Mouse (Mus musculus) left cerebral cortex, postnatal 10 days (tissue): ENCODE measurements at regions not wholly inside any gene's neighbourhood (a gene's known extent, or its start where the extent isn't known, plus 50 kb on each side); places are given as distances from the start of the nearest gene placed in this dataset.

Experiments used
- DNase-seq, 2 experiments: peaks; one replicate each; pipeline ENCODE4 v3.0.0; 2021 to 2022; ENCODE audit warnings: low spot score in 2 of 2, mixed read lengths in 1 of 2; ENCODE audit errors: extremely low spot score in 1 of 2
- intact Hi-C: fragments of 180-260 bp; cut with DNase I; formaldehyde crosslinking; loops from one replicate; pipeline ENCODE4 v1.15.1; 2025

GRCm38 (mm10) chr3:126284294-126285090, 79.0 kb upstream of the Arsj start:
- DNase-seq: no peak
- intact Hi-C loops: no loop called here

GRCm38 (mm10) chr3:126292259-126292658, 71.2 kb upstream of the Arsj start:
- intact Hi-C loops: no loop called here
- DNase-seq: no peak

GRCm38 (mm10) chr3:126292830-126293229, 70.7 kb upstream of the Arsj start:
- no peak for DNase-seq
- intact Hi-C loops: no loop called here

GRCm38 (mm10) chr3:126293645-126294044, 69.8 kb upstream of the Arsj start:
- intact Hi-C loops: no loop called here
- DNase-seq: no peak

- no peak for DNase-seq
- intact Hi-C loops: no loop called here
These were observed 67.6 kb upstream of the Arsj start for GRCm38 (mm10) chr3:126295932-126296331.

- no peak for DNase-seq
- intact Hi-C loops: no loop called here
These were observed 64.2 kb upstream of the Arsj start for GRCm38 (mm10) chr3:126299257-126299656.

GRCm38 (mm10) chr3:126308303-126308702, 55.2 kb upstream of the Arsj start:
- intact Hi-C loops: no loop called here
- DNase-seq: no peak
